7 mouse cellular contexts compared by ENCODE assay signal in genomic region chr4:137727506-137728187, GRCm38 (mm10).
A peak's percentile ranks its signal among the peaks of the same experiment; 100 is the strongest.
DNase-seq lines count a peak whose midpoint lies in the region; ATAC-seq and TF ChIP-seq lines count a peak whose summit lies in the region.

No protein-coding gene starts in this region.

- peak; percentile 17 for ATAC-seq in embryonic facial prominence, embryonic 14.5 days (ENCODE audit: low read depth)
- no peak for ATAC-seq in kidney, embryonic 14.5 days (ENCODE audit: low FRiP score, low TSS enrichment)
- ATAC-seq in frontal cortex, adult (ENCODE audit: low TSS enrichment), result no peak

- in situ Hi-C loops in CH12.LX (cut with MboI; ENCODE audit: low pct_ligation_motif_present, low pct_unique_long_range_greater_than_20kb, low sequenced_read_pairs), result no loop called here

- no peak for TF ChIP-seq EP300 in CH12.LX (IDR thresholded peaks at IDR 0.05; ENCODE audit: low read length)

- DNase-seq in A20 (ENCODE audit: low read depth, low spot score) (peak; percentile 31), CH12.LX (ENCODE audit: extremely low read depth) (peak; percentile 24)
- peak; percentile 80 for DNase-seq in embryonic facial prominence, embryonic 14.5 days (ENCODE audit: low spot score)
- DNase-seq in mesoderm, embryonic 11.5 days (ENCODE audit: low read depth, low spot score), result peak; percentile 70
- DNase-seq in spleen, postnatal 14 days (ENCODE audit: low spot score in 2 of 2), result no peak

- no peaks in the 10 kb centered on the region for H3K9me3 ChIP-seq in CH12.LX (replicated peaks; ENCODE audit: low read length)
- H3K9me3 ChIP-seq in embryonic facial prominence, embryonic 14.5 days (ENCODE audit: control insufficient read depth, low read length), result no peaks in the 10 kb centered on the region
- no peaks in the 10 kb centered on the region for H3K9me3 ChIP-seq in kidney, embryonic 14.5 days (ENCODE audit: control insufficient read depth, low read length)

- no peak overlapping the region for H3K4me3 ChIP-seq in CH12.LX (replicated peaks in 1 of 3; ENCODE audit: low read depth in 2 of 3, low read length in 2 of 3, poor library complexity in 1 of 3)
- no peak overlapping the region for H3K4me3 ChIP-seq in embryonic facial prominence, embryonic 14.5 days (ENCODE audit: low read depth, low read length)
- no peak overlapping the region for H3K4me3 ChIP-seq in kidney, embryonic 14.5 days (ENCODE audit: low read length)

- H3K27ac ChIP-seq in CH12.LX (ENCODE audit: insufficient read depth, low read depth), result no peak overlapping the region
- no peak overlapping the region for H3K27ac ChIP-seq in embryonic facial prominence, embryonic 14.5 days (replicated peaks; ENCODE audit: low read depth, low read length)
- H3K27ac ChIP-seq in kidney, embryonic 14.5 days (ENCODE audit: low read depth, low read length), result no peak overlapping the region

- H3K9ac ChIP-seq in CH12.LX (ENCODE audit: insufficient read depth, low read depth), result no peak overlapping the region
- H3K9ac ChIP-seq in embryonic facial prominence, embryonic 14.5 days (ENCODE audit: low read depth, low read length), result no peak overlapping the region
- H3K9ac ChIP-seq in kidney, embryonic 14.5 days (ENCODE audit: low read depth, low read length), result no peak overlapping the region

- 5% methylated on average over 8 of the region's 18 CpGs for WGBS in embryonic facial prominence, embryonic 14.5 days
- 4% methylated on average over 15 of the region's 18 CpGs for WGBS in kidney, embryonic 14.5 days

- dilution Hi-C loops in CH12.LX (cut with MboI; ENCODE audit: extremely low pct_ligation_motif_present, extremely low pct_unique_long_range_greater_than_20kb, low sequenced_read_pairs), result no loop called here

- H3K79me2 ChIP-seq in CH12.LX (replicated peaks; ENCODE audit: control insufficient read depth, extremely low read depth, insufficient read depth, poor library complexity, severe bottlenecking), result no peaks in the 10 kb centered on the region

- no peak for TF ChIP-seq RAD21 in CH12.LX (IDR thresholded peaks at IDR 0.05; ENCODE audit: low read depth, low read length)

- H3K27me3 ChIP-seq in CH12.LX (replicated peaks), result peaks cover 14% of the 10 kb centered on the region
- peaks cover 26% of the 10 kb centered on the region for H3K27me3 ChIP-seq in embryonic facial prominence, embryonic 14.5 days (replicated peaks; ENCODE audit: control insufficient read depth, insufficient read depth, low read length)
- H3K27me3 ChIP-seq in kidney, embryonic 14.5 days (ENCODE audit: control insufficient read depth, insufficient read depth, low read length), result peaks cover 29% of the 10 kb centered on the region

- peaks cover 9 to 45% of the 10 kb centered on the region in 2 experiments for H3K4me1 ChIP-seq in CH12.LX (ENCODE audit: control insufficient read depth in 1 of 2, insufficient read depth in 2 of 2)
- H3K4me1 ChIP-seq in embryonic facial prominence, embryonic 14.5 days (ENCODE audit: control insufficient read depth, insufficient read depth, low read length), result 0 out of 2 replicates have a peak, but pooled peaks cover 4% of the 10 kb centered on the region
- H3K4me1 ChIP-seq in kidney, embryonic 14.5 days (ENCODE audit: control insufficient read depth, insufficient read depth, low read length), result peaks cover 13% of the 10 kb centered on the region; the same call in 1 of the 2 replicates

- peaks cover 0 to 22% of the 10 kb centered on the region in 2 experiments for H3K36me3 ChIP-seq in CH12.LX (replicated peaks in 1 of 2; ENCODE audit: control insufficient read depth in 1 of 2, insufficient read depth in 1 of 2, low read length in 1 of 2)
- no peaks in the 10 kb centered on the region for H3K36me3 ChIP-seq in embryonic facial prominence, embryonic 14.5 days (ENCODE audit: control insufficient read depth, insufficient read depth, low read length)
- H3K36me3 ChIP-seq in kidney, embryonic 14.5 days (ENCODE audit: control insufficient read depth, insufficient read depth, low read length), result no peaks in the 10 kb centered on the region

- no peak overlapping the region for H3K4me2 ChIP-seq in CH12.LX (ENCODE audit: insufficient read depth, low read depth, poor library complexity, severe bottlenecking)
- no peak overlapping the region; the same call in 1 of the 2 replicates for H3K4me2 ChIP-seq in embryonic facial prominence, embryonic 14.5 days (ENCODE audit: low read depth, low read length)
- H3K4me2 ChIP-seq in kidney, embryonic 14.5 days (replicated peaks; ENCODE audit: low read depth, low read length), result 0 out of 2 replicates have a peak overlapping the region, but pooled peaks have one; percentile 2

- TF ChIP-seq CTCF in CH12.LX (conservative IDR thresholded peaks at IDR 0.05 in 1 of 2, IDR thresholded peaks at IDR 0.05 in 1 of 2; ENCODE audit: low read depth in 2 of 2, low read length in 2 of 2), result no peak

- TF ChIP-seq POLR2A in CH12.LX (IDR thresholded peaks at IDR 0.05; ENCODE audit: low read depth, low read length), result no peak

TF ChIP-seq in CH12.LX, 34 proteins besides CTCF, POLR2A, EP300 and RAD21:
- TF ChIP-seq CHD2 (IDR thresholded peaks at IDR 0.05; ENCODE audit: low read length) (no peak), CHD1 (IDR thresholded peaks at IDR 0.05; ENCODE audit: low read depth, low read length) (no peak), MEF2A (IDR thresholded peaks at IDR 0.05; ENCODE audit: borderline replicate concordance, low read depth, low read length) (no peak), POLR2AphosphoS2 (IDR thresholded peaks at IDR 0.05; ENCODE audit: low read depth, low read length) (no peak), RCOR1 (conservative IDR thresholded peaks at IDR 0.05; ENCODE audit: low read depth, low read length) (no peak), SIN3A (IDR thresholded peaks at IDR 0.05; ENCODE audit: low read length) (no peak), ZC3H11A (IDR thresholded peaks at IDR 0.05; ENCODE audit: low read depth, low read length) (no peak), SMC3 (IDR thresholded peaks at IDR 0.05; ENCODE audit: low read depth, low read length) (no peak), E2F4 (IDR thresholded peaks at IDR 0.05; ENCODE audit: insufficient replicate concordance, low read depth, low read length) (no peak), MAZ (IDR thresholded peaks at IDR 0.05; ENCODE audit: low read depth, low read length) (no peak), ZMIZ1 (IDR thresholded peaks at IDR 0.05; ENCODE audit: low read depth, low read length) (no peak), MXI1 (IDR thresholded peaks at IDR 0.05; ENCODE audit: low read depth, low read length) (no peak), ETS1 (conservative IDR thresholded peaks at IDR 0.05; ENCODE audit: low read depth, low read length) (no peak), NELFE (IDR thresholded peaks at IDR 0.05; ENCODE audit: low read depth, low read length) (no peak), MAX (IDR thresholded peaks at IDR 0.05; ENCODE audit: low read length) (no peak), PAX5 (IDR thresholded peaks at IDR 0.05; ENCODE audit: low read length) (no peak), ZKSCAN1 (IDR thresholded peaks at IDR 0.05; ENCODE audit: borderline replicate concordance, low read depth, low read length) (no peak)

Comparison
In these comparisons a context has a peak if more than half of its experiments do, and no peak if none do; other contexts are left out.
1. DNase-seq: peak in A20 (single experiment), CH12.LX (single experiment), embryonic facial prominence, embryonic 14.5 days (single experiment) and mesoderm, embryonic 11.5 days (single experiment); none in spleen, postnatal 14 days (0 of 2).